Mouse (Mus musculus): ENCODE results near the gene Gcfc2.

The Gcfc2 gene

DNA sequence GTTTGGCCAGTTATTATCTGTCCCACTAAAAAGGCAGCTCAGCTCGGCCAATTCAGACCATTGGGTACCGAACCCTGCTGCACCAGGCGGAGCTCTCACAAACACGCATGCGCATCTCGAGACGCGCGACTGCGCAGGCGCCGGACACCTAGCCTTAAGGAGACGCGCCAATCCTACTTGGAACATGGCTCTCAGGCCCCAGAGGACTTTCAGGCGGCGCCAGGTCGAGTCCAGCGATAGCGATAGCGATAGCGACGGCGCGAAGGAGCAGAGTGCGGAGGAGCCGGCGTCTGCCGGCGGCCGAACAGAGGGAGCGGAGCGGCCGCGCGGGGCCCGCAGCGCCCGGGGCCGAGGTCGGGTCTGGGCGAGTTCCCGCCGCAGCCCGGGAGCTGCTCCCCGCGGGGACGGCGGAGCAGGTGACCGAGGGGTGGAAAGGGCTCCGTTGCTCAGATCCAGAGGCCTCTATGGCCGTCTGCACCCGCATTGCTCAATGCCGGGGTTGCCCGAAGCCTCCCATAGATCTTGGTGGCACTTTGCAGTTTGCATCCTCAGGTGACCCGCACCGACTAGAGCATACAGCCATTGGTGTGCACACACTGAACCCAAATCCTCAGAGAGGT is at the start of gene Gcfc2:
Gcfc2 (plus strand) TSS at position 147 of the 620 bp plus-strand sequence.
- peak; percentile 94 for DNase-seq

DNA sequence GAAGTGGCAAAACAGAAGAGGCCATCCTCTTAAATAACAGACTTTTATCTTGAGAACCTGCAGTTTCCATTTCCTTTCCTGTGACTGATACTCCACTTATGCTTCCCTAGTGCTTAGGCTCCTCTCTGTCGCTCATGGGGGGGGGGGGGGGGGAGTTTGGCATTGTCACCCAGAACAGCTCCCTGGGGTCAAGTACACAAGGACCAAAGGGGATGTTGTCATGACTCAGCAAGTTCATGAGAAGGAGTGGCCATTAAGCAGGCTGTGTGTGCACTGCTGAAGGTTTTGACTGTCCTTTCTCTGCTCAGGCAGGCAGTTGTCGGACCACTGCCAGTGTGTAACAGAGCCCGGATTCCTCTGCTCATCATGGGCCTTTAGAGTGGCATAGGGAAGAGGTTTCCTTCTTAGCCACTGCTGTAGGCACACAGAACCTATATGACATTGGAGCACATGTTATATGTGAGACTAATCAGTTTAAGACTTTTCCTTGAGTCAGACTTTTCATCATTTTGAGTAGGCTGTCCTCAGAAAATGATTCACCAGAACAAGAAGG is 27.7 kb upstream of the Gcfc2 start:
- DNase-seq: no peak

DNA sequence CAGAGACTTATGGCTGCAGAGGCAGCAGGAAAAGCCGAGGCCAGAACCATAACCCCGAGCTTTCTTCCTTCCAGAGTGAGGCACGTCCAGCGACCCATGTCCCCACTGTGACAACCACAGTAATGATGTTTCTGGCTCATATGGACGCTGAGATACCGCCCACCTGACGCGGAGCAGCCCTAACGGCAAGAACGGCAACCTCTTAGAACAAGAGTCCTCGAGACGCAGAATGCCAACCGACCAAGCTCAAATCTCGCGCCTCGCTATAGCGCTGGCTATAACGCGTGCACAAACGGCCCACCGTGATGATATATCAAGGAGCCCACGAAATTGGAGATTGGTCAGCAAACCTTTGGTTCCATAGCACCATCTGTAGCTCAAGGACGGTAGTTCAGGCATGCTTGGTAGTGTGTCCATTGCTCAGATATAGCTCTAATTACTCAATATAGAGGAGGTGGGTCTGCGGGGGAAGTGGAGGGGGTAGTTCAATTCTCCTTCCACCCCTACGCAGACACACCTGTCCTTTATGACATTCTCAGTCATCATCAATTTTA is 13.1 kb upstream of the Gcfc2 start:
- no peak for DNase-seq

DNA sequence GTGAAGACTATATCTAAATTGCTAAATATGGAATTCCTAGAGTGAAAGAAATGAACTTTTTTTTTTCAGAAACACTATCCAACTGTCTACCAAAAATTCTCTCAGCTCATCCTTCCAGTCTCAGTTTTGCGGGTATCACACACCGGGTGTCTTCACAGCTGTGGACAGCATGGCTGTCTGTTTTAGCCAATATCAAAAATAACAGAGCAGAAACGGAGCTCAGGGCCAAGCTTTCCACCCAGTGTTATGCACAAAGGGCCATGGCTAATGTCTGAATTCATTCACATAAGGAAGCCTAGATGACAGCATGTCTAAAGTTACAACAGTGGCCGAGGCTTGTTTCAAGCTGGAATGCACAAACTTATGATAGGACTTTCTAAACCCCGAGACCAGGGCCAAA is 12.2 kb upstream of the Gcfc2 start:
- no peak for DNase-seq

DNA sequence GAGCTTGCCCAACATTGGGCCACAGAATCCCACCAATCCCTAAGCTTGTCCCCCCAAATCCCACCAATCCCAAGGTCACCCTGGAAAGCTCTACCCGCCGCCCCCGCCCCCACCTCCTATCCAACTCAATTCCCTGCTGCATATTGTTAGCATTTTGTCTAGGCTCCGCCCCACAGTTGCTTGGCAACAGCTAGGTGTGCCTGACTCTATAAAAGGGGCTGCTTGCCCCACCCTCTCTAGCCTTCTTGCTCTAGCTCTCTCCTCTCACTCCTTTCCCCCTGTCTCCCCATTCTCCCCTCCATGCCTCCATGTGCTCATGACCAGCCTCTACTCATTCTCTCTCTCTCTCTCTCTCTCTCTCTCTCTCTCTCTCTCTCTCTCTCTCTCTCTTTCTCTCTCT is 11.8 kb upstream of the Gcfc2 start:
- peak; percentile 3 for DNase-seq

DNA sequence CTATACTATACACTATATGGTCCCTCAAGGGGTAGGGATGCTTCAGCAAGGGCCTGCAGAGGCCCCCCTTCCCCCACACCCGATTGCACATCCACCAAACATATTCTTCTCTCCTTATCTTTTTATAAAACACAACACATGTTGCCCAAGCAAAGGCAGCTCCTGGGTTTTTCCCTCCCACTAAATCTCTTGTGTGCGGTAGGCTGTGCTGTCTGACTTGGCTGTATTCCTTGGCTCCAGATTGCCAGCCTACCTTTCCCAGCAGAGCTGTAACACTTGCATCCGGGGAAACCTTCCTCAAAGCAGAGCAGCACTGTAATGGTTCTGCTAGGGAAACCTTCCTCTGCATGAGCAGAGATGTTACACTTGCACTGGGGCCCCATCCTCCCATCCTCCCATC is 11.3 kb upstream of the Gcfc2 start:
- no peak for DNase-seq

DNA sequence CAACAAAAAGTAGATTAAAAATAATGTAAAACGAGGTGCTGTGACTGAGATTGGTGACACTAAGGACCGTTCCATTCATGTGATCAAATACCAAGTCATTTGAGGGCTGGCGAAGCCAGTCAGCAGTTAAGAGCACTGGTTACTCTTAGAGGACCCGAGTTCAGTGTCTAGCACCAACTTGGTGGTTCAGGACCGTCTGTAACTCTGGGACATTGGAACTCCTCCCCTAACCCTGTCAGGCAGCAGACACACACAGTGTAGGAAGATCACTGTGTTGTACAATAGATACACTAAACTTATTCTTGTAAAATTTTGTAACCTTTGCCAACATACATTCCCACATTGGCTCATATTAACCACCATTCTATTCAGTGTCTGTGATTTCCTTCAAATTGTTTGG is 835 bp downstream of the Gcfc2 start:
- peak; percentile 11 for DNase-seq

DNA sequence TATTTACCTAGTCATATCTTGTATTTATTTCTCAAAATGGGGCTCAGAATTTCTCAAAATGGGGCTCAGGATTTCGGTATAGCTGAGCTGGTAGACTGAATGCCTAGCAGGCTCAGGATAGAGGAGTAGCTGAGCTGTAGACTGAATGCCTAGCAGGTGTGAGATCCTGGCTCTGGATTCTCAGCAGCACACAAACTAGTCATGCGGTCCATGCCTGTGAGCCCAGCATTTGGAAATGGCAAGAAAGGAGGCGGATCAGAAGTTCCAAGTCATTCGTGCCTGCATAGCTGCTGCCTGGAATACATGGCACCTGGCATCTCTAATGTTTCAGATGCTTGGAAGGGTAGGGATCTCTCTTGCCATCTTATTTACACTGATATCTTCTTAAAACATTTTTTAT is 5.9 kb downstream of the Gcfc2 start:
- no peak for DNase-seq

DNA sequence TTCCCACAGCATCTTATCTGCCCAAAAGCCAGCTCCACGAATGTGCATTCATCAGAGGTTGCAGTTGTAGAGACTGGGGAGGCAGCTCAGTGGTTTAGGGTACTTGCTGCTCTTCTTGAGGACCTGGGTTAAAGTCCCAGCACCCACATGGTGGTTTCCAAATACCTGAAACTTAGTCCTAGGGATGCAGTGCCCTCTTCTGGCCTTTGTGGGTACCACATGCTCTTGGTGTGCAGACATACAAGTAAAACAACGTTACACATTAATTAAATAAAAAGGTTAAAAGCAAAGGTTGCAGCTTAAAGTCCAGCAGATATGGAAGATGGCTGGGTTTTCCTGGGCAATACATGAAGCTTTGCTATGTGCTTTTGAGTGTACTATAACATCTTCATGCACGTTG is 9.8 kb downstream of the Gcfc2 start:
- DNase-seq: no peak

DNA sequence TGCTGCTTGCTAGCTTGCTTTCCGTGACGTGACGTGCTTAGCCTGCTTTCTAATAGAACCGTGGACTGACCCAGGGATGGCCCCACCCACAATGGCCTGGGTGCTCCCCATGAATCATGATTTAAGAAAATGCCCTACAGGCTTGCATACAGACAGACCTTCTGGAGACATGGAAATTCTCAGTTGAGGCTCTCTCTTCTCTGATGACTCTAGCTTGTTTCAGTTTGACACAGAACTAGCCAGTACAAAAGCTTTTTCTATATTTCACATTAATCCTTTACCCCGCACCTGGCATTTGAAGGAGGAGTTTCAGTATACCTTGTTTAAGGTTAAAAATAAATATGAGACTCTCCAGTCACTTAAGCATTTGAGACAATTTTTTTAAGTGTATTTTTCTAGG is 18.2 kb downstream of the Gcfc2 start:
- DNase-seq: no peak

DNA sequence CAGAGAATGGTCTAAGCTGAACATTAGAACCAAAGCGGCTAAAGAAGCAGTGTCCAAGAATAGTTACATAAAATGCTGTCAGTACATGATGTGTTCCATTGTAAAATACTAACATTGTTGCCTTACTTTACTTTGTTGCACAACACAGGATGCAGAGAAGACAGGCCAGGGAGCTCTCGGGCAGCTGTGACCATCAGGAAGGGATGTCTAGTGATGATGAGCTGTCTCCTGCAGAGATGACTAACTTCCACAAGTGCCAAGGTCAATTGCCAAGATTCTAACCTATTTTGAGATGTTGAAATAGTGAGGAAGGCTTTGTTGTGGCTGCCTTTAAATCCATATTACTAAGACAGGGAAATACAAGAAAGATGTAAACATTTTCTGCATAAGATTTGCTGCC is 19.8 kb downstream of the Gcfc2 start:
- no peak for DNase-seq

DNA sequence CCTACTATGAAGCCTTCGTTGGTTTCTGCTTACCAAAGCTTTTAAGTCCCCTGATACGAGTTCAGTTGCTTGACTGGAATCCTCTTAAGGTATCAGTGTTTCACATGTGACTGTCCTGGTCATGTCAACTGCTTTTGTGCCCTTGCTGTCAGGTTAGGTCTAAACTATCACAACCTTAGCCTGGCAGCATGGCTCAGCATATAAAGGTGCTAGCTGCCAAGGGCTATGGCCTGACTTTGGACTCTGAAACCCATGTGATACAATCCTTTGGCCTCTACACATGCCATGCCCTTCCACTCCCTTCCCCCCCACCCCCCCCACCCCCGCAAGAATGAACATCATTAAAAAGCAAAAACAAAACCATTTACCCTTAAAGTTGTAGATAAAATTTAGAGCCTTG is 21.0 kb downstream of the Gcfc2 start:
- no peak for DNase-seq

DNA sequence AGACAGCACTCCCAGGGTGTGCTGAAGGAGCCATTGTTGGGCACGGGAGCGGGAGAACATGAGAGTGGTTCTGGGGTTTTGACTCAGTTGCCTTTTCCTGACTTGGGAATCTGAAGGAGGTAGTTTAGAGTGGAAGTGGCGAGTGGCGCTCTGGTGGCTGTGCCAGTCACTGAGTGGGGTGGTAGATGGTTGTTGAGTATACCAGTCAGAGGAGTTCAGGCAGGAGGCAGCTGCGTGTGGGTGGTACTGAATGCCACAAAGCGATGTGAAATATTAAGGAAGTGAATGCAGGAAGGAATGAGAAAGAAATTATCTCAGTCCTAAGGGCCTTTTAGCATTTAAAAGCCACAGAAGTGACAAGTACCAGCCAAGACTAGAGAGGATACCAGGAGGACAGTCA is 23.4 kb downstream of the Gcfc2 start:
- DNase-seq: no peak

DNA sequence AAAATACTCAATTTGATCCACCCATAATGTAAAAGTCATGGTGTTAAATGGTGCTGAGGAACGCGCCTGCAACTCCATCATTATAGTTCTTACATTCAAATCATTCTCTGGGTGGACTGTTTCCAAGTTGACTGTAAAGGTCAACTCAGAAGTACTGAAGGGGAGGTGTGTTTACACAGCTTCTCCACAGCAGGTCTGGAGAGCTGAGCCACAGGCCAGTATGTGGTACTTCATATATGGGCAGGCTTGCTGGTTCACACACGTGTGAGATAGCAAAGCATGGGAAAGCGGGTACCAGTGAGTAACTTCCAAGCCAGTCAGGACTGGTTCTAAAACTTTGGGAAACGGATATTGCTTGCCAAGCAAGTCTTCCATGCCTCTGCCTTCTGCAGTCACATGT is 31.7 kb downstream of the Gcfc2 start:
- DNase-seq: no peak

DNA sequence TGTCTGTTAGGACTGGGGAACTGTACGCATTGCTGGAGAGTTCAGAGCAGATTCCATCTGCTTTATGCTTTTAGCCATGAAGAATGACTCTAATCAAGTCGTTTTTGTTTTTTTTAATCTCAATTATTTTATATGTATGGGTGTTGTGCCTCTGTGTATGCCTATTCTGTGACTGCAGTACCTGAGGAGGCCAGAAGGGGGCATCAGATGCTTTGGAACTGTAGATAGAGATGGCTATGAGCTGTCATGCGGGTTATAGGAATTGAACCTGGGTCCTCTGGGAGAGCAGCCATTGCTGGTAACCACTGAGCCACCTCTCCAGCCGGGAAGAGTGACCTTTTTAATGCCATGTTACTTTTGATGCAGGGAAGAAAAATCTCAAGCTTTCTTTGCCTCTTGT is 32.9 kb downstream of the Gcfc2 start:
- DNase-seq: peak; percentile 27

DNA sequence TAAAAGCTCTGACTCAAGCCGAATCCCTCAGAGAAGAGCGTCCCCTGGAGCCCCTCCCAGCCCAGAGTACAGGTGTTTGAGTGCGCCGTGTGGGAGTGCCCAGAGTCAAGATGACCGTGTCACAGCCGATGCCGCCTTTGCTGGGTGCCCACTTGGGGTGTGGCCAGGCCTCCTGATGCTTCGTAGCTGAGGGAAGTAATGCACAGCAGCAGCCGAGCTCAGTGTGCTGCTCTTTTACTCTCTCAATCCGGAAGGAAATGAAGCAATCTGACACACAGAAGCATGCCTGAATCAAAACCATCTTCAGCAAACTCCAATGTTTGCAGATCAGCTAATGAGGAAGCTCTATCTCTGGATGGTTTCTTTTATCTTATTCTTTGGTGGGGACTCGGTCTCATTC is 34.5 kb downstream of the Gcfc2 start:
- DNase-seq: no peak

DNA sequence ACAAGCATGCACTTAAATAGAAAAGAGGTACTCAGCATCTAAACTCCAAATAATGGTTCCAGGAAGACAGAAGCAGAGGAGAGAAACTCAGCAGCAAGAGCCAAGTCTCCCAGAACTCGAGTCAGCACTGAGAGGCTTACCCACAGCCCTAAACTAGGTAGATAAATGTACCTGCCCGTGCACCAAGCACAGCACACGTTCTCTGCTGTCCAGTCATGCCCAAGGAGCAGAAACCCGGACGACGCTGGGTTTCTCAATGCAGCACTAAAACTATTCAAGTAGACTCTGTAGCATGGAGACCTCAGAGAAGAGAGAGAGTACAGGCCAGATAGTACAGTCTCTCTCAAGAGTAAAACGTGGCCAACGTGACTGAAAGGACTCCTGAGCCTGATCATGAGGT is 36.4 kb downstream of the Gcfc2 start:
- DNase-seq: no peak

DNA sequence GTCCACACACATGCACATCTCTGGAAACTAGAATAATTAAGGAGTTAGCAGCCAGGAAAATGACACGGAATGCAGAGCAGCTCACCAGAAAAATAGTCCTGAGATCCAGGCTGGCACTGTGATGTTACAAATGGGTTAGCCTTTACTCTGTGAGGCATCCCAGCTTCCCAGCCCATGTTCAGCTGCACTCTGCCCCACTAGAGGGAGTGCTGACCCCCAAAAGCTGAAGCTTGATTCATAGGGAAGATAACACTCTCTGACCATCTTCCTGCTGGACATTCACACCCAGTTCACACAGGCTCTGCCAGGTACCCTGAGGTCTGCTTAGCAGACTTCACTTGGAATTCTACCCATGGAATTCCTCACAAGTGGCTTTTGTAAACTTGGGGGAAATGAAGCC is 36.8 kb downstream of the Gcfc2 start:
- DNase-seq: no peak

DNA sequence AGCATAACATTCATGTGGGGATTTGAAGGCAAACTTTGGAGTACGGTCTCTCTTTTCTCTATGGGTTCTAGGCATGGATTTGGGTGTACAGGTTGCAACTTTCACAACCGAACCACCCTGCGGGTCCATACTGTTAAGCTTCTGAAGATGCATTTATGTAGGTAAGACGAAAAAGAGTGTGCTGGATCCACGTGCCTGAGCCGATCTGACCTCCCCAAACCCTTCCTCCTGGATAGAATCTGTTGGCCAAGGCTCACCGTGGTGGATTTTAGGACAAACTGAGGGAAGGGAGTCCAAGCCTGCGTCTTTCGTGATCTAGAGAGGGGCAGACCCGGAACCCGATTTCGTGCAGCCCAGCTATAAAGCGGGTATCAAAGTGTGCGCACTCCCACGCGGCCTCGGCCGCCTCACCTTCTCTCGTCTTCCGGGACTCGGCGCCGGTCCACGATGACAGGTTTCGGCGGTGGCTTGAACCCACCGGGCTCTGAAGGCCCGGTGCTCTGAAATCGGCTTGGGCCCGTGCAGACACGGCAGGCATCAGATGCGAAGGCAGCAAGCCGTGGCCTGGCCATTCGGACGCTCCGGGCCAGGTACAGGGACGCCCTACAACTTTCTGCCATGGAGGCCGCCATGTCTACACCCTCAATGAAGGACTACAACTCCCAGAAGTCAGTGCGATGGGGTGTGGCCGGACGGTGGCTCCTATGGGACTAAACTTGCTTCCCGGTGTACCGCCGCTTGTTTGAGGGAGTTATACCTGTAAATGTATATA is 42.0 kb downstream of the Gcfc2 start, which contains the start of gene Mrpl19:
Mrpl19 (minus strand) TSS at position 663 of the 772 bp plus-strand sequence.
- DNase-seq: peak; percentile 95

DNA sequence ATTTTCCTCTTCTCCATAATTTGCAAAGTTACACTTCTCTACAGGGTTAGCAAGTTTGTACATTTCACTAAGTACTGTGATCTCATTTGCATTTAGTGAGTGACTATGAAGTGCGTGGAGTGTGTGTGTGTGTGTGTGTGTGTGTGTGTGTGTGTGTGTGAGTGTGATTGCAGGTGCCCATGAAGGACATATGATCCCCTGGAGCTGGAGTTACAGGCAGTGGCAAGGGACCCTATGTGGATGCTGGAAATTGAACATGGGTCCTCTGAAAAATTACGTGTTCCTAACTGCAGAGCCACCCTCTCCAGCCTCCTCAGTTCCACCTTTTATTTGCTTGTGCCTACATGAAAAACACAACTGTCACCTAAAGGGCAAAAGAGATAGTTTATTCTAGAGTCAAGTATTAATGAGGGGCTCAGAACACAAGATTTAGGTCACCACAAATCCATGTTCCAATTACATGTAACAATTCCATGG is 42.6 kb downstream of the Gcfc2 start:
- DNase-seq: no peak

DNA sequence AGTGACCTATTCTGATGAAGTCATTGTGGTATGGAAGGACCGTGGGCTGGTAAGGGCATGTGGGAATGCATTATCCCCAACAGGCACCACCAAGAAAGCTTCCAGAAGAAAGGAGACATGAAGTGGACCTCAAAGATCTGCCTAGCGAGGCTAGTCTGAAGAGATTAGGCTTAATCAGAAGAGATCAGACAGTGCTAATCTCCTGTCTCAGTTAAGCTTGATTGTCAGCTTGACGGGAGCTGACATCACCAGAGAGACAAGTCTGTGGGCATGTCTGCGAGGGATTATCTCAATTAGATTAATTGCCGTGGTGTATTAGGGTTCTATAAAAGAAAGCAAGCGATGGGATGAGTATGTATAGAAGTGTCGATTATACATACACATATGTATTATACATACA is 47.7 kb downstream of the Gcfc2 start:
- DNase-seq: peak; percentile 91

DNA sequence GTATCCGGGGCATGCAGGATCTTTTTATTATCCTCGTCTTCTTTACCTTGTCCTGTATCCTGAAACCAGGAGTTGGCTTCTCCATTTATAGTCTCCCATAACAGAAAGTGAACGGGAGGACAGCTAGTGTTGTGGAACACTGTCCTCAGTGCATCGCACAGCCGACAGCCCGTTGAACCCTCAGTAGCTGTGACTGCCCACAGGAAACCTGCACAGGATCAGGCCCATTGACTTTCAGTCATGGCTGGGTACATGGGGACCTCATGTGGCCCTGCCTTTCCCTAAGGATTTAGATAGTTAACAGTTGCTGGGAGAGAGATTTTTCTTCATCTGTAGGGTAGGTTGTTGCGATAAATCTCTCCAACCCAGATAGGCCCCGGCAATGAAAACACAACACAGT is 49.1 kb downstream of the Gcfc2 start:
- DNase-seq: no peak

DNA sequence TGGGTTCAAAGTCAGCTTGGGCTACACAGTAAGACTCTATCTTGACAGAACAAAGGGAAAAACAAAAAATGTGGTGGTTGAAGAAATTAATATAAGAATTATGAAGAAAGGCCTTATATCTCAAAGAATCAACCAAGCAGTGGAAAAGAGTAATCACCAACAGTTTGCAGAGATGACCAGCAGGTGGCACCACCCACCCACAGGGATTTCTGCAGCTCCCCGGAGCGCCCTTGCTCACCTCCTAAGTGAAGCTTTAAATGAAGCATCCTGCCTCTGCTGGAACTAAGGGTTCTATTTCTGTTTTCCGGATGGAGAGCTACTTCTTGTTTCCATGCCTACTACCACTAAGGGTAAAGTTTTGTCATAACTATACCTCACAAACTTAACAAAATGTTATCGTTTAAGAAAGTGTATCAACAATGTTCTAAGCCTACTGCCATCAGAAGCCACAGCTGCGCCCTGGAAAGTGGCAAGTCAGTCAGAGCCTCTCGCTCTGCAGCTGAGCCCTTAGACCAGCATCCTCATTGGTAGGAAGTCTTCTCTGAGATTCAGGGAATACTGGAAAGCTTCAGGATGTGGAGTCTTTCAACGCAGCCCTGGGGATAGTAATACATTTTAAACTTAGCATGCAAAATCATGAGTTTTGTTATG is 52.6 kb downstream of the Gcfc2 start:
- DNase-seq: peak; percentile 77

DNA sequence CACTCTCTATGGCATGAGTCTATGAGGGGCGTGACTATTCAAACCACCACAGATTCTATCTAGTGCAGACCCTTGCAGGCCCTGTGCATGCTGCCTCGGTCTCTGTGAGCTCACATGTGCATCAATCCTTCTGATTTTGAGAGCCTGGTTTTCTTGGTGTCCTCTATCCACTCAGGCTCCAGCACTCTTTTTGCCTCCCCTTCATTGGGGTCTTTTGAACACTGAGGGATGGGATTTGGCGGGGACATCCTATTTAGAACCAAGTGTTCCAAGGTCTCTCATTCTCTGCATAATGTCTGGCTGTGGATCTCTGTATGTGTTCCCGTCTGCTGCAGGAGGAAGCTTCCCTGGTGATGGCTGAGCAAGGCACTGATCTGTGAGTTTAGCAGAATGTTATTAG is 55.8 kb downstream of the Gcfc2 start:
- DNase-seq: no peak
